Mouse (Mus musculus) bone marrow, adult 2 months (tissue): ENCODE data around the gene Megf8.

ENCODE experiments used
- CTCF ChIP-seq: fragments of 200-500 bp; IDR thresholded peaks from 2 replicates; pipeline ENCODE4 v1.5.1; 2011; ENCODE audit warnings: low read length, control low read depth; ENCODE audit not compliant: control insufficient read depth, insufficient read depth
- POLR2A ChIP-seq: fragments of 200-500 bp; IDR thresholded peaks from 2 replicates; pipeline ENCODE4 v1.6.1; 2011; ENCODE audit warnings: low read depth, mild to moderate bottlenecking, control low read depth, low read length, borderline replicate concordance; ENCODE audit not compliant: control insufficient read depth

DNA sequence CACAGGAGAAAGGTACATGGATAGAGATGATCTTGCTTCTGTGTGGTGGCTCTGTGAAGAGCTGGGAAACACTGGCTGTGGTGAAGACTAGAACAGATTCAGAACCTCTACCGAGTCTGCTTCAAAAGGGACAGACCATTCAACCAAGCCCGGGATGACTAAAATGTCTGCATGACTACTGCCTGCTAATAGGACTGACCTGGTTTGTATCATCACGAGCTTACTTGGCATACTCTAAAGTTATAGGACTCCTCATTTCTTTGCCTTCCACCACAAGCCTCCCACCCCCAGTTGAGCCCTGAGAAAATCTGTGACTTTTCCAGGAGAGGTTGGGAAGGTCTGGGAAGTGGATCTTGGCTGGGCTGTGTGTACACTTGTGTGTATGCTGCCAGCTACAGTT lies 94.9 kb downstream of the Megf8 start:
- TF ChIP-seq CTCF (no peak), POLR2A (no peak)
